Mouse (Mus musculus) embryonic stem cell, embryonic (primary cell): ENCODE results near the gene Bmpr2.

ENCODE experiments used
- CTCF ChIA-PET, 4 experiments: fragments of 300-600 bp in 2 of 4; fragments of 350-600 bp in 2 of 4; sonication (Branson Sonifier 250); formaldehyde crosslinking; loops; one replicate each; lab custom pipeline; 2022; ENCODE audit warnings: inconsistent platforms in 2 of 4; lab: Charles Lee
- POLR2A ChIA-PET, 4 experiments: fragments of 300-600 bp in 2 of 4; fragments of 350-600 bp in 2 of 4; sonication (Branson Sonifier 250); formaldehyde crosslinking; loops; one replicate each; lab custom pipeline; 2022; ENCODE audit warnings: antibody characterized with exemption in 4 of 4, inconsistent platforms in 1 of 4; lab: Charles Lee

The Bmpr2 gene

DNA sequence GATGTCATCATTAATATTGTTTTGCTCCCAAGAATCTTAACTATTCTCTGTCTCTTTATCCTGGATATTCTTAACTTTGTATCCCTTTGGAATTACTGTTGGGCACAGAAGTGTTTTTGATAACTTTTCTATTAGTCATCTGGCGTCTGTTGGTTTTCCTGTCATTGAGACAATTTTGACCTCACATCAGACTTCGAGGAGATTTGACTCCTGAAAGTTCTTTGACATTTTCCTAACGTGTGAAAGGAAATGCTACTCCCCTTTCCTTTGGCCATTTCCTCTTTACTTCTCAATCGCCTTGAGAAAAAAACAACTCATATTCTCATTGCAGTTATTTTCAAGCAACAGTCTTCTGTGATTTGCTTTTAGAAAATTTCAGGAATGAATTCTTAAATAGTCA lies 2.1 kb downstream of the Bmpr2 start:
- POLR2A ChIA-PET = interaction anchor here in 1 of 4 experiments (0.6 to 1.6 kb wide), 3 partner anchors 10 to 1462 kb away, joined by 3 read pairs; no protein-coding TSS in a partner anchor

DNA sequence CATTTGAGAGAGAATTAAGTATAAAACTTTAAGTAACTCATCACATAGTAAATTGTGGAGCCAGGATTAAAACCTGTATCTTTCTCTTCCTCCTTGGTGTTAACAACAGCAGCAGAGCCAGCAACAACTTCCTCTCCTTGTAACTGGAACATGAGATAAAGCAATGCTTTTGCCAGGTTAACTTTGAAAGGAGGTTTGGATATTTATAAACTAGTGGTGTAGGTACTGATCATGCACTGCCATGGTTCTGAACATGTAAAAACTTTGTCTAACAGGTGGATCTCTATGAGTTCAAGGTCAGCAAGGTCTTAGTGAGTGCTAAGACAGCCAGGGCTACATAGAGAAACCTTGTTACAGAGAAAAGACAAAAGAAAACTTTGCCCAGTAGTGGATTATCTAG lies 3.4 kb downstream of the Bmpr2 start:
- CTCF ChIA-PET = no interaction called here
- POLR2A ChIA-PET = interaction anchor here in 1 of 4 experiments (0.6 kb wide), 1 partner anchor 122 kb away, joined by 8 read pairs; no protein-coding TSS in a partner anchor

More for the DNA sequence above, 2.1 kb downstream of the Bmpr2 start:
- CTCF ChIA-PET = no interaction called here

DNA sequence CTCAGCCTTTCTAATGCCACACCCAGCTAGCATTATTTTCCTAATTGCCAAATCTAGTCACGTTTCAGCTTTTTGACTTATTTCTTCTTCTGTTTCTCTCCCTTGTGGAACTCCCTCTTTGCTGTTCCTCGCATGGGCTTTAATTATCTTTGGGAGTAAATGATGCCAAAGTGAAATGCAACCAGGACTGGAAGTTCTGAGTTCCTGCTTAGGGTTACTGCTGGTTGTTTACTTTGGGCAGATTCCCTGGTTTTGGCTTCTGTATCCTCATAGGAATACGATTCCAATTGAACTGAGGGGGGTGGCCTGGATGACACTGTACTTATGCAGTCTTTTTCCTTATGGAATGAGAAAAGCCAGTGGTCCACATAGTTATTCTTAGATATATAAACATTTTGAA lies 8.7 kb downstream of the Bmpr2 start:
- POLR2A ChIA-PET = interaction anchor here in 1 of 4 experiments (0.8 to 2.6 kb wide), 2 partner anchors 8 to 9 kb away, joined by 3 to 8 read pairs; partner anchors contain the start of gene Bmpr2
- CTCF ChIA-PET = no interaction called here

DNA sequence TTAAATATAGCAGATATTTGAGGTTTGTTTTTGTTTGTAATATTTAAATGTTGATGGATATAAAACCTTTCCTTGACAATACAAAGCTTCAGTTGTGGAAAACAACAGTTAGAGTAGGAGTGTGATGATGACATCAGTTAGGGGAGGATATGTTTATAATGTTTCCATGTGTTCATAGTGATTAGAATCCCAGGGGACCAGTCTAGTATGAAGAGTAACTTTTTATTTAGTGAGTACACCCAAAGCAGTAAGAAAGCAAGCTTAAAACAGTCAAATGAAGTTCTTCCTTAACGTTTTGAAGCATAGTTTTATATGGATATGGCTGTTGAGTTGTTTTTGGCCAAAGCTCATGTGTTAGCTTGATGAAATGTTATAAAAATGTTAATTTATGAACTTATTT lies 17.9 kb downstream of the Bmpr2 start:
- CTCF ChIA-PET = no interaction called here

DNA sequence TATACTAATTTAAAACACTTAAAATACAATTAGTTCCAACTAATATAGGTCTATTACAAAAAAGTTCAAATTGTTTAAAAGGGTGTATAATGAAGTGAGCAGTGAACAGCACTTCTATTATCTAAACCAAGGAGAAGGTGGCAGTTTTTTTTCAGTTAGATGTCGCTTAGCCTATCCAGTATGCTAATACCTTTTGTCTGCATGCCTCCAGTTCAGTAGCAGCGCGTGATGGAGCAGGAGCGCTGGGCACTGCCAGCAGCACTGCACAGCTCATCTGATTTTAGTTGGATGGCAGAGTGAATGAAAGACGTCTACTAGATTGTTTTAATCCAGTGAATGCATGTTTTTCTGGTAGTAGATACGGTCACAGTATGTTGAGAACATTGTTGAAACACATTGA lies 25.8 kb downstream of the Bmpr2 start:
- CTCF ChIA-PET = interaction anchor here in 1 of 4 experiments (0.6 kb wide), 1 partner anchor 1044 kb away, joined by 4 read pairs; no protein-coding TSS in a partner anchor
- POLR2A ChIA-PET = interaction anchor here in 1 of 4 experiments (0.7 to 1.2 kb wide), 2 partner anchors 9 to 39 kb away, joined by 3 to 5 read pairs; no protein-coding TSS in a partner anchor

More for the DNA sequence above, 17.9 kb downstream of the Bmpr2 start:
- POLR2A ChIA-PET = interaction anchor here in 1 of 4 experiments (1.5 to 2.1 kb wide), 3 partner anchors 8 to 17 kb away, joined by 3 to 5 read pairs (median 3); no protein-coding TSS in a partner anchor

DNA sequence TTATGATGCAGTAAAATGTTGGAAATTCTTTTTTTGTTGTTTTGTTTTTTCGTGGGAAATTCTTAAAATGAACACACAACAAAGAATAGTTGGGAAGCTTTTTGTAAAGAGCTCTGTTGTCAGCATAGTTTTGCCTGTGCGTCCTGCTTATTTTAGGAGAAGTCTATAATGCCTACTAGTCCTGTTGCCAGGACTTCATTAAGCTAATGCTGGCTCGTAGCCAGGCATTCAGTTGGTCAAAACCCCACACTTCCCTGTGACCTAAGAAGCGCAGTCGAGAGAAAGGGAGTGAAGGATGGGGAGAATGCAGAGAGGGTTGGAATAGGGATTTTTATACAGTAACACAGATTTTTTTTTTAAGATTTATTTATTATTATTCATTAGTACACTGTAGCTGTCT lies 26.5 kb downstream of the Bmpr2 start:
- ChIA-PET CTCF (interaction anchor here in 3 of 4 experiments (0.6 to 0.8 kb wide), 4 partner anchors 17 to 1045 kb away, joined by 3 to 4 read pairs (median 3); no protein-coding TSS in a partner anchor), POLR2A (interaction anchor here in 2 of 4 experiments (0.6 to 1.2 kb wide), 4 partner anchors 9 to 204 kb away, joined by 3 to 8 read pairs (median 4); no protein-coding TSS in a partner anchor)

DNA sequence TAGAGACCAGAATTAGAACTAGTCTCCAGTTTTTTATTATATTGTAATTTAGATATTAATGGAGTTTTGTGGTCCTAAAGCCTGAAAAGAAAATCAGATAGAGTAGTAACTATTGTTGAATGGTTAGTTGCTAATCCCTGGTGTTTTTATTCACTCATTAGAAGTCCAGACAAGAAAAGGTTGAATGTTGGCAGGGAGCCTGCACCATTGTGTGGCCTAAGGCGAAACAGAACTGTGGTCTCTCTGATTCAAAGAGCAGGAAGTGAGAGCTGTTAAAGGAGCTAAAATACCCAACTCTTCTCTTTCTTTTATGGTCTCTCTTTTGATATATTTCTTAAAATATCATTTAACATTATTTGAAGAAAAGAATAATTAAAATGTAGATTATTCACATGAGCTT lies 32.1 kb downstream of the Bmpr2 start:
- ChIA-PET CTCF (no interaction called here), POLR2A (no interaction called here)

DNA sequence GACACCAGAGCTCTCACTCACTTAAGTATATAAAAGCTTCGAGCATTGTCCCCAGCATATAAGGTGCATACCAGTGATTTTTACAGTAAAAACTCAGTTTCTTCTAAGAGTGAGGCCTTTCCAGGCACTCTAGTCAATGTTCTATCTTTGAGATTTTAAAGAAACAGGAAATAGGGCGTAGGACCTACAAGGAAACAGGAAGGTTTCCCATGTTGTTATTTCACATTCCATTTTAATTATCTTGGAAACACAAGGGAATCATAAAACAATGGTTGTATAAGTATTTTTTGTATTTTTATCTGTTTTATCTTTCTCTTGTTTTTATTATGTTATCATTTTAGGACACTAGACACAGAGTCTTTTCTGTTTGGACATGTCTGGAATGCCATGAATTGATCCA lies 34.7 kb downstream of the Bmpr2 start:
- POLR2A ChIA-PET = no interaction called here
- CTCF ChIA-PET = interaction anchor here in 1 of 4 experiments (0.7 kb wide), 1 partner anchor 50 kb away, joined by 3 read pairs; no protein-coding TSS in a partner anchor

DNA sequence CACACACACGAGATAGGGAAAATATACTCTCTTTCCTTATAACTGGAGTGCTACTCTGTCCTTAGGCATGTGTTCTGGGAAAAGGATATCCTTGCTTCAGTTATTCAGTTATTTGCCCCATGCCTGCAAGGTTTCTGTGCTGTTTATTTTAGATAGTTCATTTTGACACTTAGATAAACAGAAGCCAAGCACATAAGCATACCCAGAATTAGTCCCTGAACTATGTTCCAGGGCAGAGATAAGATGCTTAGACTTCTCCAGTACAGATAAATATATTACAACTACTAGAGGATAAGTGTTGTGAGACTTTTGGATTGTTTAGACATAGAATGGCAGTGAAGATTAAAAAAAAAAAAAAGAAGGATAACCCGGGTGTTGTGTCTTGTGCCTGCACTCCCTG lies 41.2 kb downstream of the Bmpr2 start:
- ChIA-PET POLR2A (interaction anchor here in 1 of 4 experiments (0.6 kb wide), 1 partner anchor 640 kb away, joined by 4 read pairs; no protein-coding TSS in a partner anchor), CTCF (no interaction called here)

DNA sequence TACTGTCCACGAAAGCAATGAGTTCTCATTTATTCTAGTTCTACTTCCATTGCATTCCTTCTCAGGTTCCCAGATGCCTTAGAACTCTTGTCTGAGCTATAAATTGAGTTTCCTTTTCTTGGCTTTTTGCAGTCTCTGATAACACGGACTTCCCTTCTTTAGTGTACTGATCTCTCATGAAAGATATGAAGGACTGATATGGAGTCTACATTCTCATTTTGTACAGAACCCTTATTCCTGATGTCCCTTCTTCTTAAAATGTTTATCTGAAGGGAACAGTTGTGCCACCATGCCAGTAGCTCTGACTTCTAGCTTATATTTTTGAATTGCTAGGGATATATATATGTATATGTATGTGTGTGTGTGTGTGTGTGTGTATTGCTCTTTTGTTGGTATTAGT lies 46.7 kb downstream of the Bmpr2 start:
- POLR2A ChIA-PET = interaction anchor here in 1 of 4 experiments (1.0 kb wide), 1 partner anchor 125 kb away, joined by 3 read pairs; no protein-coding TSS in a partner anchor
- CTCF ChIA-PET = no interaction called here

DNA sequence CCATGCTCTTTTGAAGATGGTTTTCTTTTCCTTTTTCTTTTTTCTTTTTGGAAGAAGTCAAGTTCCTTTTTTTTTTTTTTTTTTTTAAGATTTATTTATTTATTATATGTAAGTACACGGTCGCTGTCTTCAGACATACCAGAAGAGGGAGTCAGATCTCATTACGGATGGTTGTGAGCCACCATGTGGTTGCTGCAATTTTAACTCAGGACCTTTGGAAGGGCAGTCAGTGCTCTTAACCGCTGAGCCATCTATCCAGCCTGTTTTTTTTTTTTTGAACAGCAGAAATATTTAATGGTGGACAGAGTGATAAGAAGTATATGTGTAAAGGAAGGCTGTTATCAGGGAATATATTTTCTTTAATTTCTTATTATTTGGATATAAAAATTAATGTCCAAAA lies 49.6 kb downstream of the Bmpr2 start:
- POLR2A ChIA-PET = interaction anchor here in 1 of 4 experiments (0.6 kb wide), 1 partner anchor 165 kb away, joined by 3 read pairs; no protein-coding TSS in a partner anchor

DNA sequence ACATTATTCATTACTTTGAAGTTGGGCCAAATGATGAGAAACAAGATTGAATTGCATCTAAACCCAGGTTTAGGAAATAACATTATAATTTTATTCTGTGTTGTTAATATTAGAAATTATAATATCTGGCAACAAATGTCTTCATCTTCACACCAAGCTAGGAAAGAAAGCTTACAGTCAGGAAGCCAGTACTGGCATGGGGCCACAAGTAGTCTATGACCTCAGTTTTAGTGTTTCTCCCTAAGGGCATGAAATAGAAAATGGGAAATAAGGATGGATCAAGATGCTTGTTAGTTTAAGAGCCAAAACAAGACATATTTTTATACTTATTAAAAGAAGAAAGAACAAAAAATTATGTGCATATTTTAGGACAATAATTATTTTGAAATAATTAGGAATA lies 62.2 kb downstream of the Bmpr2 start:
- POLR2A ChIA-PET = no interaction called here

More for the DNA sequence above, 49.6 kb downstream of the Bmpr2 start:
- CTCF ChIA-PET = no interaction called here

DNA sequence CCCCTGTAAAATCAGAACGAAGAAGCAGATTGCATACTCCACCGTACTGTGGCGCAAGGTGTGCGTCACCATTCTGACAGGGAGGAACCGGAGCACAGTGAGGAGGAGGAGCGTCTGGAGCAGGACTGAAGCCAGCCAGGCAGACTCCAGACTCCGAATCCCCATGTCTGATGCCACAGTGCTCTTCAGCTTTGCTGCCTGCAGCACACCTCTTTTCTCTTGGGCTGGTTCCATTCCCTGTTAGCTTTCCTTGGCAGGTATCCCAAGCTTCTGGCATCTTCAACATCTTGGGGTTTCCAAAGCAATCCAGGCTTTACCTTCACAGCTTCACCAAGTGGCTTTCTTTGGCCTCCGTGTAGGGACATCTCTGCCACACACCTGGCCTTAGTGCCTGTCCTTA lies 63.4 kb downstream of the Bmpr2 start:
- ChIA-PET POLR2A (interaction anchor here in 2 of 4 experiments (1.0 to 1.1 kb wide), 2 partner anchors 16 to 19 kb away, joined by 3 read pairs; no protein-coding TSS in a partner anchor), CTCF (no interaction called here)

More for the DNA sequence above, 62.2 kb downstream of the Bmpr2 start:
- CTCF ChIA-PET = no interaction called here

DNA sequence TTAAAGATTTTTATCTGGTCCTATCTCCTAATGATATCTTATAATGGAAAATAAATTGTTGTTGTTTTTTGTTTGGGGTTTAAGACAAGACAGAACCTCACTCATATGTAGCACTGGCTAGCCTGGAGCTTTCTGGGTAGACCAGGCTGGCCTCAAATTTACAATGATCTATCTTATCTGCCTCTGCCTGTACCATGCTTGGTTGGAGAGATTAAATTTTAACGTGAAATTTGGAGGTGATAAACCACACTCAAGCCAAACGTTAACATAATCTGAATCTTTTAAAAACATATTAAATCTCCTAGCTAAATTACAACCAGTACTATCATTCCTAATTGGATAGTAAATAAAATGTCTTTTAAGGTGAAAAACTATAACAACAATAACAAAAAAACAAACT lies 66.2 kb downstream of the Bmpr2 start:
- ChIA-PET POLR2A (interaction anchor here in 1 of 4 experiments (0.5 to 1.1 kb wide), 2 partner anchors 17 to 41 kb away, joined by 3 read pairs; no protein-coding TSS in a partner anchor), CTCF (no interaction called here)

DNA sequence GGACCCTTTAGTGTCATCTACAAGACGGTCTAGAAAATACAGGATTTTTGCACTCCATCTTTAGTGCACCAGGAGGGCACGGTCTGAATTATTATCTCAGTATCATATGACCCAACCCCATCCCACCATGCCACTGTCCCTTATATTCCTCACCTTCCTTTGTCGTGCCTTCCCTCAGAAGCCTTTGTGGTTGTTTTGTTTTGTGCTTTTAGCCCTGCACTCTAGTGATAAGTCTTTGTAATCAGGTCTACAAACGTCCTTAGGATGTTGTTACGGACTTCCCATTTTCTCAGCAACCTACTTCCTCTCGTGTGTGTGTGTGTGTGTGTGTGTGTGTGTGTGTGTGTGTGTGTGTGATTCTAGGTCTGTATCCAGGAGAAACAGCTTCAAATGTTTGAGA lies 67.0 kb downstream of the Bmpr2 start:
- CTCF ChIA-PET = no interaction called here
- POLR2A ChIA-PET = no interaction called here

DNA sequence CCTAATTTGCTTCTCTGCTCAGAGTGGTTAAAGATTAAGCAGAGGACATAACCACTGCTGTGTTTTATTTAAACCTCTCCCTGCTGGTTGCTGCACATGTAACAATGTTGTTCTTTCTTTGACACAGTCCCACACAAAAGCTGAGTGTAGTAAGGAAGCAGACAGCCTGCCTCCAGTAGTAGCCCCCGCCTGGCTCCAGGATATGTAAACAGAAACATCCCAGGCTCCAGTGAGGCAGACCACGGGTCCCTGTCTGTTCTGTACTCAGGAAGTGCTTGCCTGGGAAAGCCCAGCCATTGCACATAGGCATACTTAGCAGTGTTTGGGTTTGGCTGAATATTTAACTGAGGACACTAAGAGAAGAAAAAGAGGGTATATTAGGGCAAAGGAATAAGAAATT lies 70.5 kb downstream of the Bmpr2 start:
- CTCF ChIA-PET = interaction anchor here in 1 of 4 experiments (0.5 kb wide), 1 partner anchor 219 kb away, joined by 3 read pairs; no protein-coding TSS in a partner anchor
- POLR2A ChIA-PET = interaction anchor here in 1 of 4 experiments (0.8 to 0.9 kb wide), 2 partner anchors 80 to 84 kb away, joined by 3 read pairs; no protein-coding TSS in a partner anchor

DNA sequence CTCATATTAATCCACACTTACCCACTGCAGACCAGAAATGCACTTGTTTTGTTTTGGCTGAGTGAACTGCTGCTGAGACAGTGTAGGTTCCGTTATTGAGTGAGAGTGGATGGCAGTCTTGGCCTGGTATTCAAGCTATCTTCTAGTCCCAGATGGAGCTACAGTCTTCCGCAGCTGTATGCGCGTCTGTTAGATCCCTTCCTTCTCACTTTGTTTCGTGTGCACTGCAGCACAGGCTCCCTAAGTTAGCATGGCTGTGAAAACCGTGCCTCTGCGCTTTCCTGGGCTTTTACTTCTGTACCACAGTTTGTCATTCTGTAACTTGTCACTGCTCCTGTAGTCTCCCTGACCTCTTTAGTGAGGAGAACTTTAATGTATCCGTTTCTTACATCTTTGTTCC lies 85.1 kb downstream of the Bmpr2 start:
- POLR2A ChIA-PET = interaction anchor here in 2 of 4 experiments (0.6 kb wide), 2 partner anchors 78 to 137 kb away, joined by 3 read pairs; no protein-coding TSS in a partner anchor

DNA sequence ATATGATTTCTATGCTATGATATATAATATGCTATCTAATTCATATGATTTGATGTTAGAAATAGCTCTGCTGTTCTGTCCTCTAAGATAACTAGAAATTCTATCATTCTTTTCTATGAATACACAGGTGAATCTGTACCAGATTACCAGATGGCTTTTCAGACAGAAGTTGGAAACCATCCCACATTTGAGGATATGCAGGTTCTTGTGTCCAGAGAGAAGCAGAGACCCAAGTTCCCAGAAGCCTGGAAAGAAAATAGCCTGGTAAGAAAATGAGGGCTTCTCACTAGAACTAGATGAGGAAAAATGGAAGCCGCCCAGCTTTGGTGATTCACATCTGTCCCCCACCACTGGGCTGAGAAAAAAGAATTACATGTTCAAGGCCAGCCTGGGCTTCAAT lies 95.8 kb downstream of the Bmpr2 start:
- ChIA-PET CTCF (no interaction called here), POLR2A (no interaction called here)

More for the DNA sequence above, 85.1 kb downstream of the Bmpr2 start:
- CTCF ChIA-PET = no interaction called here

DNA sequence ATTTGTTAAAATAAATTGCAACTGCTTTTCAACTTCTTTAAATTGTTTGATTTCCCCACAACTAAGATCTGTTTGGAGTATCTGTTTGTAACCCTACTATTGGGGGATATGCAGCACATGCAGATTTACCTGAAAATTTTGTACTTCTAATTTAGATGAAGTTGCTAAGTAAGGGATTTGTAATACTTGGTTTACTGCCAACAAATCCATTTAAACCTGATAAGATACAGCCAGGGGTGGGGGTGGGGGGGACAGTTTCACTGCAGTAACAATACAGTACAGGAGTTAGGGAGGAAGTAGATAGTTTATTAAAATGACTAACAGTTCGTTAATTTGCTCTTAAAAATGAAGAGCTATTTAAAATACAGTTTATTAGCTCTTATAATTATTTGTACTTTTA lies 98.9 kb downstream of the Bmpr2 start:
- CTCF ChIA-PET = interaction anchor here in 1 of 4 experiments (0.6 kb wide), 1 partner anchor 319 kb away, joined by 3 read pairs; no protein-coding TSS in a partner anchor
- POLR2A ChIA-PET = no interaction called here

DNA sequence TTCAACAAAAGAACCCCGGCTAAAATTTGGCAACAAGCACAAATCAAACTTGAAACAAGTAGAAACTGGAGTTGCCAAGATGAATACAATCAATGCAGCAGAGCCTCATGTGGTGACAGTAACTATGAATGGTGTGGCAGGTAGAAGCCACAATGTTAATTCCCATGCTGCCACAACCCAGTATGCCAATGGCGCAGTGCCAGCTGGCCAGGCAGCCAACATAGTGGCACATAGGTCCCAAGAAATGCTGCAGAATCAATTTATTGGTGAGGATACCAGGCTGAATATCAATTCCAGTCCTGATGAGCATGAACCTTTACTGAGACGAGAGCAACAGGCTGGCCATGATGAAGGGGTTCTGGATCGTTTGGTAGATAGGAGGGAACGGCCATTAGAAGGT lies 104.8 kb downstream of the Bmpr2 start:
- ChIA-PET CTCF (no interaction called here), POLR2A (interaction anchor here in 1 of 4 experiments (0.5 kb wide), 1 partner anchor 110 kb away, joined by 6 read pairs; no protein-coding TSS in a partner anchor)
